Mouse (Mus musculus) heart, adult 2 months (tissue): Measurements from ENCODE around the gene Pou6f2. TPM values are rescaled to one million over a fixed set of nuclear protein-coding genes. Genes with fewer than 3 reads are reported as not detected.

Experiments used
- DNase-seq, 2 experiments: peaks; one replicate each; pipeline ENCODE4 v3.0.0; 2021
- H3K27ac ChIP-seq: fragments of 200-600 bp; 2 replicates; pipeline ENCODE4 v1.8.1; 2022
- H3K27me3 ChIP-seq: fragments of 200-500 bp; 2 replicates; pipeline ENCODE4 v1.6.1; 2012; ENCODE audit warnings: mild to moderate bottlenecking, low read length, inconsistent platforms, mixed read lengths; ENCODE audit not compliant: control insufficient read depth, insufficient read depth
- H3K36me3 ChIP-seq: fragments of 200-500 bp; 2 replicates; pipeline ENCODE4 v1.6.1; 2012; ENCODE audit warnings: low read length, inconsistent platforms; ENCODE audit not compliant: control insufficient read depth, insufficient read depth
- H3K4me1 ChIP-seq: fragments of 200-500 bp; 2 replicates; pipeline ENCODE4 v1.6.1; 2011; ENCODE audit warnings: low read length; ENCODE audit not compliant: control insufficient read depth, insufficient read depth
- H3K4me3 ChIP-seq: fragments of 200-600 bp; 2 replicates; pipeline ENCODE4 v1.8.1; 2022
- H3K79me2 ChIP-seq: fragments of 200-500 bp; replicated peaks from 2 replicates; pipeline ENCODE4 v1.6.1; 2012; ENCODE audit warnings: mild to moderate bottlenecking, inconsistent platforms, low read length, moderate library complexity, mixed read lengths; ENCODE audit not compliant: control insufficient read depth, insufficient read depth
- H3K9ac ChIP-seq: fragments of 200-500 bp; 2 replicates; pipeline ENCODE4 v1.6.1; 2012; ENCODE audit warnings: low read depth, mild to moderate bottlenecking, control low read depth, inconsistent platforms, low read length, mixed read lengths
- CTCF ChIP-seq: fragments of 200-600 bp; IDR thresholded peaks from 2 replicates; pipeline ENCODE4 v1.8.1; 2022; ENCODE audit warnings: antibody characterized with exemption, mild to moderate bottlenecking, moderate library complexity
- EP300 ChIP-seq: fragments of 200-500 bp; IDR thresholded peaks from 2 replicates; pipeline ENCODE4 v1.6.1; 2011; ENCODE audit warnings: low read depth, low read length, control low read depth; ENCODE audit not compliant: insufficient read depth
- POLR2A ChIP-seq: fragments of 200-500 bp; IDR thresholded peaks from 2 replicates; pipeline ENCODE4 v1.6.1; 2011; ENCODE audit warnings: mild to moderate bottlenecking, low read depth, low read length, control low read depth; ENCODE audit not compliant: insufficient read depth
- WGBS: fragments of 180-500 bp; shearing (Covaris S2); methylation state at CpG from one replicate; pipeline ENCODE4 v1.1.7; 2018; 5-methylcytosine and 5-hydroxymethylcytosine counted together
- intact Hi-C: fragments of 180-260 bp; cut with DNase I; formaldehyde crosslinking; loops from one replicate; pipeline ENCODE4 v1.15.1; 2025
- long read RNA-seq: library from polyadenylated mRNA; stranded (forward); transcript quantifications from one replicate; pipeline ENCODE4 v2.0.0, GENCODE M21; 2021
- polyA plus RNA-seq: library from polyadenylated mRNA; depleted of rRNA; stranded (reverse); fragments of >200 nt; gene quantifications from 2 replicates; pipeline ENCODE4 v1.2.3, GENCODE M21; 2012; rRNA removed
- total RNA-seq, 2 experiments: library from RNA; stranded (reverse); gene quantifications; 2 replicates each; pipeline ENCODE4 v1.2.3; 2021

Pou6f2 gene
- total RNA-seq (under 1 TPM in 1 of 2 experiments, not detected in 1; 0.18 TPM), polyA plus RNA-seq (0.08 TPM in 1 of 2 replicates, not detected in the other)
- long read RNA-seq: 0 reads

GRCm38 (mm10) chr13:18397586-18397985 is at the start of gene Pou6f2:
Pou6f2 (minus strand) TSS chr13:18397686.
- no peak within 1 kb of the TSS for H3K4me3 ChIP-seq
- no peaks in the 10 kb centered on the region for H3K79me2 ChIP-seq
- intact Hi-C loops: no loop called here
- TF ChIP-seq POLR2A: no peak
- TF ChIP-seq CTCF: no peak
- no peak for TF ChIP-seq EP300
- H3K9ac ChIP-seq: no peak within 1 kb of the TSS
- no peaks in the 10 kb centered on the region for H3K4me1 ChIP-seq
- no peaks in the 10 kb centered on the region for H3K27me3 ChIP-seq
- 73% methylated on average over 6 of the region's 6 CpGs for WGBS
- no peaks in the 10 kb centered on the region for H3K36me3 ChIP-seq
- DNase-seq: no peak
- no peak within 1 kb of the TSS for H3K27ac ChIP-seq

GRCm38 (mm10) chr13:18439858-18440257 is 42.4 kb upstream of the Pou6f2 start:
- H3K9ac ChIP-seq: no peak overlapping the region
- WGBS: 76% methylated on average over 3 of the region's 3 CpGs
- H3K27me3 ChIP-seq: no peaks in the 10 kb centered on the region
- no peaks in the 10 kb centered on the region for H3K79me2 ChIP-seq
- no peak for DNase-seq
- intact Hi-C loops: no loop called here
- H3K4me1 ChIP-seq: no peaks in the 10 kb centered on the region
- H3K27ac ChIP-seq: no peak overlapping the region
- H3K36me3 ChIP-seq: no peaks in the 10 kb centered on the region
- TF ChIP-seq POLR2A (no peak), EP300 (no peak), CTCF (no peak)
- H3K4me3 ChIP-seq: no peak overlapping the region

- Histone ChIP-seq H3K36me3 (no peaks in the 10 kb centered on the region), H3K4me1 (no peaks in the 10 kb centered on the region), H3K9ac (no peak overlapping the region), H3K79me2 (no peaks in the 10 kb centered on the region), H3K4me3 (no peak overlapping the region), H3K27ac (no peak overlapping the region), H3K27me3 (no peaks in the 10 kb centered on the region)
- no peak for DNase-seq
- 73% methylated on average over 4 of the region's 4 CpGs for WGBS
- intact Hi-C loops: no loop called here
- TF ChIP-seq POLR2A (no peak), CTCF (no peak), EP300 (no peak)
Measured at GRCm38 (mm10) chr13:18387673-18388072, 9.8 kb downstream of the Pou6f2 start.

- no peak overlapping the region for H3K4me3 ChIP-seq
- H3K79me2 ChIP-seq: no peaks in the 10 kb centered on the region
- H3K36me3 ChIP-seq: no peaks in the 10 kb centered on the region
- no peak for DNase-seq
- no peak overlapping the region for H3K27ac ChIP-seq
- 32% methylated on average over 2 of the region's 2 CpGs for WGBS
- intact Hi-C loops: no loop called here
- H3K4me1 ChIP-seq: no peaks in the 10 kb centered on the region
- TF ChIP-seq POLR2A (no peak), EP300 (no peak), CTCF (no peak)
- H3K27me3 ChIP-seq: no peaks in the 10 kb centered on the region
- no peak overlapping the region for H3K9ac ChIP-seq
Measured at GRCm38 (mm10) chr13:18363373-18363772, 34.1 kb downstream of the Pou6f2 start.

- H3K27ac ChIP-seq: no peak overlapping the region
- no peak overlapping the region for H3K4me3 ChIP-seq
- no peaks in the 10 kb centered on the region for H3K27me3 ChIP-seq
- no peaks in the 10 kb centered on the region for H3K36me3 ChIP-seq
- H3K79me2 ChIP-seq: no peaks in the 10 kb centered on the region
- no peak overlapping the region for H3K9ac ChIP-seq
- intact Hi-C loops: no loop called here
- 57% methylated on average over 4 of the region's 4 CpGs for WGBS
- TF ChIP-seq EP300: no peak
- no peak for TF ChIP-seq POLR2A
- no peak for TF ChIP-seq CTCF
- no peak for DNase-seq
- H3K4me1 ChIP-seq: no peaks in the 10 kb centered on the region
Measured at GRCm38 (mm10) chr13:18344580-18345333, 52.7 kb downstream of the Pou6f2 start.

- intact Hi-C loops: no loop called here
- no peak overlapping the region for H3K27ac ChIP-seq
- no peaks in the 10 kb centered on the region for H3K4me1 ChIP-seq
- H3K79me2 ChIP-seq: no peaks in the 10 kb centered on the region
- H3K27me3 ChIP-seq: no peaks in the 10 kb centered on the region
- no peak overlapping the region for H3K9ac ChIP-seq
- no peak overlapping the region for H3K4me3 ChIP-seq
- no peak for DNase-seq
- TF ChIP-seq POLR2A (no peak), CTCF (no peak), EP300 (no peak)
- WGBS: 74% methylated on average over 10 of the region's 10 CpGs
- no peaks in the 10 kb centered on the region for H3K36me3 ChIP-seq
Measured at GRCm38 (mm10) chr13:18338910-18339501, 58.5 kb downstream of the Pou6f2 start.
